Mouse (Mus musculus) urinary bladder, postnatal 10 days (tissue): Measurements from ENCODE around the gene Tmem26.

ENCODE experiments used
- DNase-seq: peaks from one replicate; pipeline ENCODE4 v3.0.0; 2022; ENCODE audit warnings: low spot score

The Tmem26 gene

DNA sequence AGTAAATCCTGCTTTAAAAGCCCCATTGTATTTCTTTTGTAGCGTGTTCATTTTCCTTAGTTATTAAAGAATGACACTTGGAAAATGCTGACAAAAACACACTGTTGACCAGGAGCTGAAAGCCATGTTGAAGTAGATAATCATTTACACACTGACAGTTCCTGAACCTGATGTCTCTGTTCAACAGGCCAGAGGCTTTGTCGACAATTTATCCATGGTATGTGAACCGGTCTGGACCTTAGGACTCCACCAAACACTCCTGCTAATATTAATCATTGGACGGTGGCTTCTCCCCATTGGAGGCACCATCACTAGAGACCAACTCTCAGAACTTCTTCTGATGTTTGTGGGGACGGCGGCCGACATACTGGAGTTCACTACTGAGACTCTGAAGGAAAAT, 27.5 kb downstream of the Tmem26 start:
- no peak for DNase-seq

DNA sequence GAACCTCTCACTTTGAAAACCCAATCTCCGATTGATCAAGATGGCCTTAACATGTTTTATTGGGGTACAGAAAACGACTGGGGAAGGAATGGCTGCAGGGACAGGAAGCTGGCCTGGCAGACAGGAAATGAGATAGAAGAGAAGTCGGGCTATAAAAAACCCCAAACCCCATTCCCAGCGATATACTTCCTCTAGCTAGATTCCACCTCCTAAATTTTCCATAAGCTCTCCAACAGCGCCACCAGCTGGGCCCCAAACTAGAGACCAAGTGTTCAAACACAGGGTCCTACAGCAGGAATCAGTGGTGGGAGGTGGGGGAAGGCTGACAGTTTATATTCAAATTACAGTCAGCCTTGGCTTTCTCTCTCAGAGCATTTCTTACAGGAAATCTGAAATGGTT, 35.8 kb downstream of the Tmem26 start:
- no peak for DNase-seq

DNA sequence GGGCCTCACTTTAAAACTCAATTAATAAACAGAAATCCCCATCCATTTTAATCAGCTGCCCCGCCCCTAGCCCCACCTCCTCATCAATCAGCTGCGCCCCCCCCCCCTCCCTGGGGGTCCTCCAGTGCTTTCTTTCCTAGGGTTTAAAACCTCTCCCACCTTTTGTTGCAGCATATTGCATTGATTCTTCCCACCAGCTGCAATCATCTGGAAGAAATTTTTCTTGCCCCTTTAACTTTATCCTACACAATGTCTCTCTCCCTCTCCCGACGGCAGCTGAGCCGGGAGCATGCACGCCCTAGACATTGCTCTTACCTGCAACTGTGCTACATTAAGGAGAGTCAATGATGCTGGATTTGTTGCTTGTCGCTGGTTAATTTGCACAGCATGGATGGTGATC, 36.3 kb downstream of the Tmem26 start:
- no peak for DNase-seq

DNA sequence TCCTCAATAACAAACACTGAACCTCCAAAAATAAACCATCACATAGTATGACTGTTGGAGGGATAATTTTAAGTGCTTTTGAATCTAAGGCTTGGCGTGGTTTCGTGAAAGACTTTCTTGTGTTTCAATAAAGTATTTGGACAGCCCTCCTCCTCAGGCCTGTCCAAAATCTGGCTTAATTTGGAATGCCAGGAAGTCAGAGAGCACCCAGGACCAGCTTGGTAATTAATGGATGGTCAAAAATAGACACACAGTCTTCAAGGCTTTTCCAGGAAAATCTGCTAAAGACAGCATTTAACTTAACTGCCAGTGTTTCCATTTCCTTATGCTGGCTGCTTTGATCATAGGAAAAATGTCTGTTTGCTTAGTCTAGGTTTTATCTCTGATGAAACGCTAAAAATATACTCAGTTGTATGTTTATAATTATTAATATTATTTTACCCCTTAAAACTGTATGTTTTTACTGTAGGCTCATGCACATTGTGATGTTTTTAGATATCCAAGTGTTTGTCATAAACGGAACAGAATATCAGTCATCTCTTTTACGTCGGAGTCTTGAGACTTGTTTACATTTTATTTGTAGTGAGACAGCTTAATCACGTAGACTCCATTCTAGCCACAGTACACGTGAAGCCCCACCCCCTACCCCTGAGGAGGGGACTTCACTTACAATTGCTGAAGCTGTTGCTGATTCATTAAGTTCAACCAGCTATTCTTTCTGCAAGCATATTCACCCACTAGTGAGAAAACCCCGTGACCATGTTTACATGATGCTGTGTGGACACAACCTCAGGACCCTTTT, 57.8 kb downstream of the Tmem26 start:
- DNase-seq, result no peak

GRCm38 (mm10) chr10:68782724-68783123, 59.3 kb downstream of the Tmem26 start:
- no peak for DNase-seq

DNA sequence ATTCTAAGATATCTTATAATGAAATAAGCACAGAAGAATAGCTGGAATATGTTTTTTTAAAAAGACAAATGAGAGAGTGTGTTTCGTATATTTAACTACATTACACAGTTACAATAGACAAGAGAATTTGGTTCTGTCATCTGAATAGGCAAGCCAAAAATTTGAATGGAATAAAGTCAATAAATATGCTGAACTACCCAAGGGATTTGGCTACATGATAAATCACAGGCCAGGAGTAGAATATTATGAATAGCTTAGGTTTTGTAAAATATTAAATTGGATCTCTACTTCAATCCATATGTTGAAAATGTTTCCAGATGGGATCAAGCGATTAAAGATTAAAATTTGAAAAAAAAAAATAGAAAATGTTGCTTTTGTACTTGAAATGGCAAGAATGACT, 60.4 kb downstream of the Tmem26 start:
- DNase-seq, result no peak

GRCm38 (mm10) chr10:68784463-68784862, 61.0 kb downstream of the Tmem26 start:
- DNase-seq, result no peak

GRCm38 (mm10) chr10:68795466-68795865, 72.0 kb downstream of the Tmem26 start:
- DNase-seq, result no peak

DNA sequence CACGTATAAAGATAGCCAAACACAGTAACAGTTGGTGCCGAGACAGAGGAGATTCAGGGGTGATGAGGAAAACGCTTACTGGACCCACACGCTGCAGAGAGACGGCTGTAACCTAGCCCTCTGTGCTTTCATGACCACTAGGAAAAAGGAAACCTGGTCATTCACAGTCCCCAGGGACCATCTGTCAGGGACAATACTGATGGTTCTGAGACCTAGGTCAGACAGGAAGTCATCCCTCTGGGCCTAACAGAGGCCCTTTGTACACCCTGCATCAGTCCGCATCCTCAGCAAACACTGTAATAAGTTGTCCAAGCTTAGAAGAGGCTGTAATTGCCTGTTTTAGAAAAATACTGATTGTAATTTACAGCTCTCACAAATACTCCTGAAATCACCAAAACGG, 76.4 kb downstream of the Tmem26 start:
- DNase-seq, result no peak

GRCm38 (mm10) chr10:68800339-68800738, 76.9 kb downstream of the Tmem26 start:
- DNase-seq, result no peak

DNA sequence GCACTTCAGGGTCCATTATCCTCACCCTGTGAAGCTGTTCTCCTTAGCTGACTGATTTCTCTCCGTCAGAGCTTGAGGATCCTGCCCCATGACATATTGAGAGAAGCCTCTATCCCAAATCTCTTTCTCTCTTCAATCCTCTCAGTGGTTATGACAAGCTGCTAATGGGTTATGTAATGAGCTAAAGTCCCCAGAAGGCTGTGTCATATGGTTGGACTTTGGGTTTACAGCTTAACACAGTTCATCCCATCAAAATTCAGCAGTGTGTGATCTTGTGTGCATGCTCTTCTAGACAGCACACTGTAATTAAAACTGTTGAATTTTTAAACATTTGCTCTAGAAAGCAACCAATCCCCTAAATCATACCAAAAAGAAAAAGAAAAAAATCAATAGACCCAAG, 82.9 kb downstream of the Tmem26 start:
- no peak for DNase-seq

- no peak for DNase-seq
These were observed 87.5 kb downstream of the Tmem26 start for GRCm38 (mm10) chr10:68810958-68811357.

- no peak for DNase-seq
These were observed 89.3 kb downstream of the Tmem26 start for GRCm38 (mm10) chr10:68812699-68813098.

DNA sequence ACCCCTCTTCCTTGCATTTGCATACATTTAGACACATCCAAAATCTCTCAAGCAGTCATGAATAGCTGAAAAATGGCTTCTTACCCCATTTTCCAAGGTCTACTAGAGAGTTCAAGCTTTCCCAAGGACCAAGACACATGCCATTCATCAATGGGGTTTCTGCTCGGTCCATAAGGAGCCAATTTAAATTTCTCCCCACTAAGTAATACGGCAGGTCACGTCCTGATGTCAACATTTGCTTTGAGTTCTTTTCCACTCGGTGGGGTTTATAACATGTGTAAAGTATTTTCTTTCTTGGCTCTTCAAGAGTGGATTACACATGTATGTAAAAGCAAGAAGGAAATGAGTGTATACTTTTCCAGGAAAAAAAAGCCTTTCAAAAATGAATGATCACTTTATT, 93.8 kb downstream of the Tmem26 start:
- no peak for DNase-seq

DNA sequence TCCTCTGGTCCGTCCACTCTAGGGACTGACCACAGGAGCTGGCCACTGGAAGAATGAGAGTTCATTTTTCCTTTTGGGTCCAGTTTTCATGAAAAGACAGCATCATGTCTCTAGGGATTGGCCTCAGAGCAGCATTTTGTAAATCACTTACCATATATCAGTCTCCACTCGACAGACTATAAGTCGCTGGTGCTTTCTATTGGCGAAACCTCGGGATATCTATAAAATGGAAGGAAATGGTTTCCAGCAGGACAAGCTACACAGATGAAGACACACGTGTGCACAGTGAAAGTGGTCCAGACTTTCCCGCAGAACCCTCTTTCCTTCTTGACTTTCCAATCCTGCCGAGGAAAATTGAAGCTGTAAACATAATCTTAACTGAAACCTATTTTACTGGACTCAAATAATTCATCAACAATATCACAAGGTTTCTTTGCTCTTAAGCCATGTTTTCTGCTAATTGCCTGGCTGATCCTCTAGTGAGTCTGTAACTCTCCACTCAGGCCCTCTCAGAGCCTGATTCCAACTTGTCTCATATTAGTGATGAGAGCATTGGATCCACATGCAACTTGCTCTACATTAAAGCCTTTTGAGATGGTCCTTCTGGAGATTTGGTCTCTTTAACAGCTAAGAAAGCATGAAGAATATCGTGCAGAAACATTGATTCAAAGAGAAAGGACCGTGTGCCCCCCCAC, 94.8 kb downstream of the Tmem26 start:
- no peak for DNase-seq

GRCm38 (mm10) chr10:68824519-68824918, 101.1 kb downstream of the Tmem26 start:
- DNase-seq, result no peak
